Mouse (Mus musculus) ES-E14 (cell line): ENCODE measurements at regions not wholly inside any gene's neighbourhood (a gene's known extent, or its start where the extent isn't known, plus 50 kb on each side); places are given as distances from the start of the nearest gene placed in this dataset.
A peak's percentile ranks its signal among the peaks of the same experiment; 100 is the strongest.
"Not testable (repeated sequence)": the region's sequence is repeated elsewhere in the genome, so short reads cannot be mapped to it uniquely, and the experiment has no call there.

Experiments
- DNase-seq: peaks from one replicate; pipeline ENCODE4 v3.0.0-alpha.2; 2013; ENCODE audit warnings: low read depth, low spot score
- H3K27ac ChIP-seq: 2 replicates; pipeline ENCODE4 v1.5.1; 2012; ENCODE audit warnings: low read depth, mild to moderate bottlenecking, low read length, moderate library complexity, mixed read lengths; ENCODE audit not compliant: poor library complexity, insufficient read depth, severe bottlenecking
- H3K36me3 ChIP-seq: 2 replicates; pipeline ENCODE4 v1.6.1; 2012; ENCODE audit warnings: mild to moderate bottlenecking, low read length, moderate library complexity, mixed read lengths; ENCODE audit not compliant: control insufficient read depth, poor library complexity, insufficient read depth, severe bottlenecking
- H3K4me1 ChIP-seq, 2 experiments: fragments of 150-350 bp in 1 of 2; sonication (generic) in 1 of 2; 2 replicates each; pipeline ENCODE4 v1.6.1; 2012; ENCODE audit warnings: low read length in 2 of 2, mild to moderate bottlenecking in 1 of 2, mixed read lengths in 1 of 2; ENCODE audit not compliant: control insufficient read depth in 2 of 2, insufficient read depth in 2 of 2, poor library complexity in 1 of 2
- H3K4me3 ChIP-seq, 2 experiments: fragments of 150-350 bp in 1 of 2; sonication (generic) in 1 of 2; 2 replicates each; pipeline ENCODE4 v1.5.1; 2012; ENCODE audit warnings: low read length in 2 of 2, low read depth in 1 of 2, mild to moderate bottlenecking in 1 of 2, mixed read lengths in 1 of 2; ENCODE audit not compliant: insufficient read depth in 1 of 2, poor library complexity in 1 of 2, severe bottlenecking in 1 of 2
- H3K9ac ChIP-seq: 2 replicates; pipeline ENCODE4 v1.6.1; 2012; ENCODE audit warnings: low read depth, mild to moderate bottlenecking, low read length, mixed read lengths; ENCODE audit not compliant: poor library complexity, insufficient read depth, severe bottlenecking
- H3K9me3 ChIP-seq: fragments of 150-350 bp; sonication (generic); 2 replicates; pipeline ENCODE4 v1.6.1; 2012; ENCODE audit warnings: low read depth, mild to moderate bottlenecking, low read length; ENCODE audit not compliant: control insufficient read depth, insufficient read depth
- CHD2 ChIP-seq: IDR thresholded peaks from 2 replicates; pipeline ENCODE4 v1.6.1; 2014; ENCODE audit warnings: mild to moderate bottlenecking, low read depth, low read length, inconsistent platforms
- HCFC1 ChIP-seq: IDR thresholded peaks from 2 replicates; pipeline ENCODE4 v1.6.1; 2012; ENCODE audit warnings: low read length, inconsistent platforms, borderline replicate concordance; ENCODE audit not compliant: insufficient read depth
- MAFK ChIP-seq: IDR thresholded peaks from 2 replicates; pipeline ENCODE4 v1.6.1; 2014; ENCODE audit warnings: mild to moderate bottlenecking, low read depth, low read length, inconsistent platforms; ENCODE audit not compliant: insufficient read depth
- ZC3H11A ChIP-seq: IDR thresholded peaks from 2 replicates; pipeline ENCODE4 v1.6.1; 2012; ENCODE audit warnings: low read depth, mild to moderate bottlenecking, inconsistent platforms, low read length, borderline replicate concordance
- ZNF384 ChIP-seq: IDR thresholded peaks from 2 replicates; pipeline ENCODE4 v1.6.1; 2012; ENCODE audit warnings: low read depth, low read length, inconsistent platforms
- in situ Hi-C, 2 experiments: fragments of 600-800 bp; cut with MboI; formaldehyde crosslinking; loops; one replicate each; pipeline ENCODE4 v1.15.1; 2025; ENCODE audit warnings: low sequenced_read_pairs in 2 of 2, inconsistent platforms in 1 of 2; ENCODE audit not compliant: unreplicated experiment in 2 of 2

DNA sequence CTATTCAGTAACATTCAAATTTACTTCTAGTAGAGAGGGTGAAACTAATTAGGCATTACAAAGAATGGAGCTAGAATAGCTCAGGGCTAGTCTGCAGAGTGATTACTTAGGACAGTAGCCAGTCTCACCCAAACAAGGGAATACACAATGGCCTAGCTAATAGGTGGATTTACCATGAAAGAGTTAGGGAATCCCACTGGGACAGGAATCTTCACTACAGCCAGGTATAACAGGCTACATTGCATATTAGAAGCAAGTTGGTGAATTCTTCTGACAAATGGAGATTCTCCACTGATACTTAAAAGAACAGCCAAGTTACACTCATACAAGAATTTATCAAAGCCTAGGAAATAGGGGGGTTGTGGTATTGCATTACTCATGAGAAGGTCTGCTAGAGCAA is 670.2 kb upstream of the Chrm3 start:
- not testable (repeated sequence) for DNase-seq, H3K9me3 ChIP-seq

DNA sequence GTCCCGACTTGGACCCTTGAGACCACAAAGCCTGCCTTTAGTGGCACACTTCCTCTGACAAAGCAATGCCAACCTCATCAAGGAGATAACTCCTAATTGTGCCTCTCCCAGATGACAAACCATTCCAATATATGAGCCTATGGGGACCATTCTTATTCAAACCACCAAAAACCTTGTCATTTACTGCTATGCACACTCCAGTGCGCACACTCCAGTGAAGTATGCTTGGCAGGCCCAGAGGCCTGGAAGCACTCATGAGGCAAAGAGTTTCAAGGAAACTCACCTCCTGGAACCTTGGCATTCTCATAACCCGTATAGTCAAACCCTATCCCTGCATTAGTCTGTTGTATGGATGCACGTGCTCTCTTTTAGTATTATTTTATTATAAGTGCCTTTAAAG is 669.7 kb upstream of the Chrm3 start:
- no peak overlapping the region for H3K9ac ChIP-seq
- DNase-seq, result no peak
- H3K27ac ChIP-seq, result peak overlapping the region; percentile 49; the same call in 1 of the 2 replicates
- TF ChIP-seq MAFK (no peak), HCFC1 (no peak), ZC3H11A (no peak), ZNF384 (no peak), CHD2 (no peak)
- no peak overlapping the region for H3K4me3 ChIP-seq
- H3K36me3 ChIP-seq, result no peaks in the 10 kb centered on the region
- peaks cover 0 to 2% of the 10 kb centered on the region in 2 experiments; a peak in 1 of 4 replicates for H3K4me1 ChIP-seq
- H3K9me3 ChIP-seq, result no peaks in the 10 kb centered on the region
- in situ Hi-C loops, result no loop called here

More for the DNA sequence above, 670.2 kb upstream of the Chrm3 start:
- H3K4me1 ChIP-seq, H3K27ac ChIP-seq, in situ Hi-C loops, H3K36me3 ChIP-seq, H3K4me3 ChIP-seq, H3K9ac ChIP-seq: not testable (repeated sequence)

DNA sequence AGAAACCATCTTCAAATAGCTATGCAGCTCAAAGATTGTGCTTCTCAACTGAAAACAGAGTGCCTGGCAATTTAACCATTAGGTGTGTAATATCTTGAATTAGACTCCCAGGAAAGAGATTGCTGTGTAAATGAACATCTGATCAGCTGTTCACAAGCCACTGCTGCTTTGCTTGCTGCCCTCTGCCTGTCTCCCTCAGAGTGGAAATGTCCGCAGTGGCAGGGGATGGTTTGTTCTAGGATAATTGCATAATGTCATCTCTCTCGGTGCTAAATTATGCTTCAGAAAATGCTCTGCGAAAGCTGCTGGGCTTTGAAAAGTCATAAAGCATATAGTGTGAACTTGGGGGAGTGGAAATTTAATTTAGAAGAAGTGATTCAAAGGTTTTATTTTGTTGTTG is 665.3 kb upstream of the Chrm3 start:
- no peaks in the 10 kb centered on the region for H3K4me1 ChIP-seq
- no peak overlapping the region for H3K9ac ChIP-seq
- no peak overlapping the region for H3K4me3 ChIP-seq
- no peak overlapping the region for H3K27ac ChIP-seq
- TF ChIP-seq MAFK, result no peak
- TF ChIP-seq CHD2, result no peak
- no peak for TF ChIP-seq ZC3H11A
- no peak for TF ChIP-seq ZNF384
- TF ChIP-seq HCFC1, result no peak
- no peaks in the 10 kb centered on the region for H3K36me3 ChIP-seq
- DNase-seq, result no peak
- H3K9me3 ChIP-seq, result no peaks in the 10 kb centered on the region
- in situ Hi-C loops, result no loop called here

DNA sequence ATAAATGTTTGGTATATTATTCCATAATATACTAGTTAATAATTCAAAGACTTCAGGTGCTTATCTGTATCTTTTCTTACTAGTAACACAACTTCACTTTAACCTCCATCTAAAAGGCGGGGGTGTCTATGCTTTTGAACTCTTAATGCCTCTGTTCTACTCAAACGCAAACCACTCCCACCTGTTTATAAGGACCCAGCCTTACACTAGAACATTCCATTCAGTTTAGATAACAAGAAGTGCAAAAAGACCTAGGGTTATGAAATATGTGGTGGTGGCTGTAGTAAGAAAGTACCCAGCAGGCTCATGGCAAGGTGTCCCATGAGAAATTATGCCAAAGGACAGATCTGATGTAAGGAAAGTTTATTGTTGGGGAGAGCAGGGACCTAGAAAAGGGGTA is 663.8 kb upstream of the Chrm3 start:
- DNase-seq, result no peak
- H3K9me3 ChIP-seq, result no peaks in the 10 kb centered on the region
- no peak for TF ChIP-seq HCFC1
- TF ChIP-seq MAFK, result no peak
- TF ChIP-seq CHD2, result no peak
- TF ChIP-seq ZNF384, result no peak
- TF ChIP-seq ZC3H11A, result no peak
- no peaks in the 10 kb centered on the region for H3K36me3 ChIP-seq
- no peaks in the 10 kb centered on the region for H3K4me1 ChIP-seq
- no peak overlapping the region for H3K27ac ChIP-seq
- H3K9ac ChIP-seq, result no peak overlapping the region
- no peak overlapping the region for H3K4me3 ChIP-seq
- in situ Hi-C loops, result no loop called here

DNA sequence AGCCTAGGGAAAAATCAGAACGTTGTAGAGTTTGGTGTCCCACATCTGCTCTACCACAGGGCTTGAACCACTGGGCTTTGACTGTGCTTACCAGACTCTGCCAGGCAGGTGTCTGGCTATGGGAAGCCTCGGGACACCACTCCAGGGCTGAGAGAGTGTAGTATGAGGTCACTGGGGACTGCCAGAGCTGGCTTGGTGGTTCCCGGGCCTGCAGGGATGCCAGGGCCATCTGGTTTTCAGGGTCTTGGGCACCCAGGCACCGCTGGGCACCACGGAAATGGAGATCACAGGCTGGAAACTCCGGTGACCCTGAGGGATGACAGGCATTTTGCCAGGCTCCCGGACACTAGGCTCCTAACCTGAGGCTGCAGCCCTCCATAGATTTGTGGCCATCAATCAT is 656.9 kb upstream of the Chrm3 start:
- no peak overlapping the region for H3K9ac ChIP-seq
- no peak for DNase-seq
- no peak for TF ChIP-seq MAFK
- TF ChIP-seq ZNF384, result no peak
- TF ChIP-seq HCFC1, result no peak
- TF ChIP-seq ZC3H11A, result no peak
- no peak for TF ChIP-seq CHD2
- no peak overlapping the region for H3K4me3 ChIP-seq
- H3K9me3 ChIP-seq, result no peaks in the 10 kb centered on the region
- no peaks in the 10 kb centered on the region for H3K4me1 ChIP-seq
- no peak overlapping the region for H3K27ac ChIP-seq
- H3K36me3 ChIP-seq, result no peaks in the 10 kb centered on the region
- in situ Hi-C loops, result no loop called here
